Mouse (Mus musculus) CD8-positive naive resting alpha-beta T cell, adult 2 months (primary cell): ENCODE measurements at regions not wholly inside any gene's neighbourhood (a gene's known extent, or its start where the extent isn't known, plus 50 kb on each side); places are given as distances from the start of the nearest gene placed in this dataset.

Experiments
- DNase-seq, 2 experiments: peaks; one replicate each; pipeline ENCODE4 v3.0.0; 2022; ENCODE audit warnings: low read depth in 2 of 2, low spot score in 2 of 2

- DNase-seq, result no peak
These were observed 132.8 kb downstream of the Cd24a start for GRCm38 (mm10) chr10:43710886-43711256.

DNA sequence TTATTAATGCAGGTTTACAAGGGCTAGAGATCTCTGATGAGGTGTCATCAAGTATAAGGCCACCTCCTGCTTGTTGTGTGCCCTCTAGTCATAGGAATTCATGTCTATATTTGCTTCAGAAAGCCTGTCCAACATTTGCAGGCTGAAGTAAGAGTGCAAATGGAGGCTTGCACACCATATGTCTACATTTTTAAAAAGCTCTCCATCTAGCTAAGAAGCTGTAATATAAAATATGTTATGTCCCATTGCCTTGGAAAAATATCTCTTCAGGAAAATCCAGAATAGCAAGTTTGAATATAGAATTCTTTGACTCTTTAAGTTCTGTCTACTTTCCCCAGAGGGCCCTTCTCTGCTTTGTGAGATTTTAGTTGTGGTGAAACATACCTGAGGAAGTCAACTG is 134.6 kb downstream of the Cd24a start:
- no peak for DNase-seq

GRCm38 (mm10) chr10:43718768-43719167 is 140.7 kb downstream of the Cd24a start:
- DNase-seq, result no peak

GRCm38 (mm10) chr10:43721356-43721755 is 143.3 kb downstream of the Cd24a start:
- no peak for DNase-seq

DNA sequence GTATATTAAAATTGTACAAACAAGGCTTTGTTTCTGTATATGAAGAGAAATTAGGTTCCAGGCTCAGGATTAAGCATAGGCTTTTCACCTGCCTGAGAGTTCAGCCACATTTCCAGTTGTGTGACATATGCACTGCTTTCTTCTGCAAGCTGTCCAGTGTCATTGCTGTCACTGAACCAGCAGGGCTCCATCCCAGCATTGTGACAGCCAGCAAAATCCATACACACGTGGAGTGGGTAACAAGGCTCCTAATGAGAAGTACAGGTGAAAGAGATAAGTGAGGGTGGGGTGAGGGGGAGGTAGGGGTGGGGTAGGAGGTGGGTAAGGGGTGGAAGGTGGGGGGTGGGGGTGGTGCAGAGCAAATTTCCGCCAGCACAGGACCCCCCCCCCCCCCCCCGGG is 144.1 kb downstream of the Cd24a start:
- DNase-seq, result no peak

DNA sequence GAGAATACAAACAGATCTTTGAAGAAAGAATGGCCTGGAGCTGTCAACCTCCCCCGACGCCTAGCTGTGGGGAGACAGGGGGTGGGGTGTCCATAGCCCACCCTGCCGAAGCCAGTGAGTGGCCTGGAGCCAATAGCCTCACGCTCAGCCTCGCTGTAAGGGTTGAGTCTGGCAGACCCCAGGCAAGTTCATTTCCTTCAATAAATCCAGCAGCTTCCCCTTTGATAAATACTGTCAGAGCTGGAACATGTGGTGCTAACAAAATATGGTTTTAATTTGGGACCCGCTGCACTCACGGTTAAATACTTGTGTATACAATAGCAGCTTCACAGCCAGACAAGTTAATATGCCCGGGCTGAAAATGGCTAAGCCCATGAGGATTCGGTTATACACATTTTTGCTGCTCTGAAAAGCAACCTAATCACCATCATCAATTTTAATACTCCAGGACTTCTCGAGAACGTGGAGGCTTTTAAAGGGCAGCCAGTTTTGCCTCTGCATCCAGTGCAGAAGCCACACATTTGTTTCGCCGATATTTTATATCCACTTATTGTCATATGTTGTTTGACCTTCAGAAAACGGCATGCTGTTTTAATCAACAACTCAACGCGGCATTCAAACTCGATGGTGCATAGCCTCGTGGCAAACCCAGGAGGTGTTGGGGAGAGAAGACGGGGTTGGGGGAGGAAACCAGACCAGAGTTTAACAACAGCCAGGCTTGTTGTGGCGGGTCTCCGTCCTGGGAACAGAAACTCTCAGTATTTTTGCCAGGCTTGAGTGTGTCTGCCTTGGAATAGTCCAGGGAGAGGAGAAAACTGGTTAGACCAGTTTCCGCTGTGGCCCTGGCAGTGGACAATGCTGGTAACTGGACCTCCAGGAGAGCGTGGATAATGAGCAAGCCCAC is 144.9 kb downstream of the Cd24a start:
- DNase-seq, result peak in 1 of 2 experiments; percentile 12

DNA sequence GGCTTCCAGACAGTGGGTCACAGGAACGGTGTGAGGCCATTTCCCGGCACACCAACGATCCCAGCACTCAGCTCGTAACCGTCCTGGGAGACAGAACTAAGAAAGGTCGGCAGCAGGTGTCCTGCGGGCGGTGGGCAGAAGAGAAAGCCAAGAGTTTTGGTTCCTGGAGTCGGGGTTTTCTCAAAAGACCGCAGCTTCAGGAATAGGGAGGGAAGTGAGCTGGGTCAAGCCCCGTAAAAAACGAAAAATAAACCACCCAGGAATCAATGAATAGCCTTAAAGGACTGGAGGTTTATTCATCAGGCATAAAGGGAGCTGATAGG is 145.5 kb downstream of the Cd24a start:
- DNase-seq, result no peak

DNA sequence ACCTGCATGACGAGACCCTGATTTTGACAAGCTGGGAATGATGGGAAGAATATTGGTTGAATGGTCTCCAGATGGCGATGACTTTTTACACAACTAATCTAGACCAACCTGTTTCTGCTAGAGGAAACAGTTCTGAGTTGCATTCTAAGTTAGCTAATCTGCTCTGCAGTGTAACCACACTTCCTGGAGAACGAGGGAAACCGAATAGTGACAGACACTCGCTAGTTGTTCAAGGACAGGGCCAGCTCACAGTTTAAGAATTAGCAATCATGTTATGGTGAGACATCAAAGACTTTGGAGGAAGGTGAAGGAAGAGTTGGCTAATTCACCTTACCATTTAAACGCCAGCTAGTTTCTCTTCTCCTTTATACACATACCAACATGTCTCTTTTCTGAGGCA is 149.7 kb downstream of the Cd24a start:
- no peak for DNase-seq

- no peak for DNase-seq
These were observed 151.1 kb downstream of the Cd24a start for GRCm38 (mm10) chr10:43729184-43729583.

- no peak for DNase-seq
These were observed 155.7 kb downstream of the Cd24a start for GRCm38 (mm10) chr10:43733618-43734415.

DNA sequence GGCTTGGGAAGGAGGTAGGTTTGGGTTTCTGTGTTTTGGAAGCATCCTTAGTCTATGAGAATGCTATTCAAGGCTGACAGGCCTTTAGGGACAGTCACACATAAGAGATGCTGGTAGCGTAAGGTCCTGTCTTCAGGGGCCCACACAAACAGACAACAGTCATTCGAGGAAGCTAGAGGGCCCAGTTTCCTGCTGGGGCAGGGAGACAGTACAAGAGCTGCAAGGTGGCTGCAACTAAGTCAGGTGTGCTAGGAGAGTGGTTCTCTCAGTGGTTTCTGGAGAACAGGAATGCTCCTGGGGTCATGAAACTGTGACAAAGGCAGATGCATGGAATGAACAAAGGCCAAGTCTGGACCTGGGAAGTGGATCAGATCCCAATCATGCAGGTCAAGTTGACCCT is 161.1 kb downstream of the Cd24a start:
- no peak for DNase-seq

- no peak for DNase-seq
These were observed 161.6 kb downstream of the Cd24a start for GRCm38 (mm10) chr10:43739718-43740117.

DNA sequence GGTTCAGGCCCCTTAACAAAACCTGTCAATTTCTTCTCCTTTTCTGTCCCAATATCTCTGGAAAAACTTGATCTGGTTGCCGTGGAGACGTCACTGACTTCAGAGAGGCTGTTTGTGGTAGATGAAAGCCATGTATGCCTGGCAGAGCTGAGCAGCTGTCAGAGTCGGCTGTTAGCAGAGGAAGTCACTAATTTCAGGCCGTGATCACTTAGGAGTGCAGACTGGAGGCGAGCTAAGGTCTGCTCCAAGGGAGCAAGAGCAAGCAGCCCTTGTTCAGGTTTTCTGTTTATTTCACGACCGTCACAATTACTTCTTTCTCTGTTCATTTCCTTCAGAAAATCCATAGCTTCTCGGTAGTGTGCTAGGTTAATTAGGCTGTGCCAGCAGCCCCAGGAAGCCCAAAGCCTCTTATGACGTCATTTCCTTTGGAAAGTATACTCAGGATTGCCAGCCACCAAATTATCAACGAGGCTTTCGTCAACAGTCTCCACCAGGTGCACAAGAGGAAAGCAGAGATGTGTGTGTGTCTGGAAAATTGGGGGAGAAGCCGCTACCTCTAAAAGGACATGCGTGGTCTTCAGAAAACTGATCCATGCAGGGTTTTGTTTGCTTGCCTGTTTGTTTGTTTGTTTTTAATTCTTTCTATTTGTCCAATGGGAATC is 161.2 kb downstream of the Qrsl1 start:
- peak; percentile 37 to 53 for DNase-seq

DNA sequence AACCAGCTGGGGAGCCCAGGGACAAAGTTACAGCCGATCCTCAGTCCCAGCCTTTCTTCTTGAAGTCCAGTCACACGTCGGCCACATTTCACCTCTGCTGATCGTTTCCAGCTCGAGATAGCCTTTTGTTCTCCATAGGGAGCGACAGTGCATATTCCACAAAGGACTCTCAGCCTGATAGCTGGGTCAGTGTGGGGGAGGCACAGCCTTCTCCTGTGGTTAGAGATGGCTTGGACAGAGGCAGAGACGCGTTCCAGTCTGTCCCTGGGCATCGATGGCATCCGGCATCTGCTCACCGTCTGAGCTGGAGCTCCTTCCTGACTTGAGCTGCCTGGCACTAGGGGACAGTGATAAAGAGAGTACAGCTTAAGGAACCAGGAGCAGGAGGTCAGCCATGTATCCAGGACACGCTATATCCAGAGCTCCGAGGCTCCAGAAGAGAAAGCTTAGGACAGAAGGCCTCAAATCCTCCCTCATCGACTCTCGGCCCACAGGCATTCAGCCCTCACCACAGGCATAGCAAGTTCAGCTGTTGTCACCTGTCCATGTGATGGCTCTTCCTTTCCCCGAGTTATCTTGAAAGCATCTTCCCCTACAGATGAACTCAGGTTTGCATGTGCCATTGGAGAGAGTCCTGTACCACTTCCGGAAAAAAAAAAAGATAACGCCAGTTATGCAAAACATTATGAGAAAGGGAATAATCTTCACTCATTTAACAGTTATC is 160.0 kb downstream of the Qrsl1 start:
- DNase-seq, result no peak

DNA sequence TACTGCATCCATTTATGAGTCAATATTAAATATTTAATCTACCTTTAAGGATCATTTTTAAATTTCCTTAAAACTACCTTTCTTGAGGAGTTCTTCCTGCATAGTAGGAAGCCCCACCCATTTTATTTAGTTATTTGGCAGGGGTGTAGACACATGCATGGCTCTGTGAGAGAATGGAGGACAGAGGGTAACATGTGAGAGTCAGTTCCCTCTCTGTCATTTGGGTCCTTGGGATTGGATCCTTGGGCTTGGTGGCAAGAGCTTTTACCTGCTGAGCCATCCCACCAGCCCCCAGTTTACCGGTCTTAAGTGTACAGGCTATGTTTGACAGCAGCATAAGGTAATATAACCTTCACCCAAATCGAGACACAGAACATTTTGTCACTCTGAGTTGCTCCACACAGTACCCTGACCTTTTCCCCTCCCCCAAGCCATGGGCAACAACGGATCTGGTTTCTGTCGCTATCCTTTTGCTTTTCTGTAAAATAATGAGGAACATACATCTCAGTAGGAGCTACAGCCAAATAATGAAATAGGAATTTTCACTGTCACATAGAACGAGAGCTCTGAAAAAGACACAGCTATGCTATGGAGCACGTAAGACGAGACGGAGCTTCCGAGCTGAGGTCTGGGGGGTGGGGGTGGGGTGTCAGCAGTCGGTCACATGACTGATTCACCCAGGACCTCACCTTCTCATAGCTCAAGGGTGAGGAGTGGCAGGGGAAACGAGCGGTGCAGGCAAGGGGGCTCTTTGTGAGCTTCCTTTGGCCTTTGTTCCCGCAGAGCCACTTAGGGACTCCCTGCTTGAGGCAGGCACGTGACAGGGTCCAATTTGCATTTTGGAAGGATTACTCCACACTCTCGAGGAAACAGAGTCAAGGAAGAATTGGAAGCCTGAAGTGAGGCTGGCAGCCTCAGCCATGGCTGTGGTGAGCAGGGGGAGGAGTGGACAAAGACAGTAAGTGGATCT is 159.2 kb downstream of the Qrsl1 start:
- DNase-seq, result no peak

GRCm38 (mm10) chr10:43743188-43744120 is 158.1 kb downstream of the Qrsl1 start:
- no peak for DNase-seq

DNA sequence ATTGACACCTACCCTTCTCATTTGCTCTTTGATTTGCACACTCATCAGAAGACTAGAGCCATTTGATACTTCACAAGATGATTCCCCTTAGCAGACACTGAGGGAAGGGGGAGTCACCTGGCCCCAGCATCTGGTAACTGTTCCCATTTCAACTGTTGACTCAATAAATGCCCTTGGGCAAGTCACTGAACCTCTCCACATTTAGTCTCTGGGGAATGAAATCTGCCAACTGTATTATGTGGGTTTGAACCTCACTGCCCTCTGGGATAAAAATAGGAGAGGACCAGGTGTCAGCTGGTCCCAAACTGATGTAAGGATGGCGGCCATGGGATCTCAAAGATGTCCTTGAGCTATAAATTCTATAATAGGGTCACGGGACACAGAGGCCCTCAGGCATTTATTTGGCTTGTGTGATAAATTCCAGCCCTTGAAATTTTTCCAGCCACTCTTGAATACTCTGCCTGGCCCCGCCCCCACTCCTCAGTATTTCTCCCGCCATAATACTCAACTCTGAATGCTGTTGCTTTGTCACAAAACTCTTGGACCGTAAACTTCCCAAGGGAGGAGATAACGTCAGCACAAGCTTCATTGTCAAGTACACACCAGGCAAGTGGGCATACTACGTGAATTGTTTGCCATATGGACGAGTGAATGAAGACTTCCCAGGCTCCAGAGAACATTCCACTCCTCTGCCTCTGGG is 155.5 kb downstream of the Qrsl1 start:
- DNase-seq, result no peak

DNA sequence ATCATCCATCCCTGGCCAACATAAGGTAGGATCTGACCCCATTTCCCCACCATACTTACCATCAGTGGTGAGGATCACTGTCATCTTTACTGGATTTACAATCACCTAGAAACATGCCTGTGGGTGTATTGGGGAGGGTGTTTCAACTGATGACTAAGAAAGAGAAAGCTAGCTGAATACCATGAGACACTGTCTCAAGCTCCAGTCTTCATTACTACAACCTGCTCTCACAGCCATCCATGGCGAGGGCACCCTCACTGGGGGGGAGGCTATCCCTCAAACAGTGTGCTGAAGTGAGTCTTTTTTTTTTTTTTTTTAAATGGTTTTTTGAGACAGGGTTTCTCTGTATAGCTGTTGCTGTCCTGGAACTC is 154.9 kb downstream of the Qrsl1 start:
- DNase-seq, result no peak
